Mouse (Mus musculus) adipose tissue, adult 10 weeks (tissue): ENCODE results near the gene Atp6v1d. TPM values are rescaled to one million over a fixed set of nuclear protein-coding genes. Genes with fewer than 3 reads are reported as not detected.

Experiments
- polyA plus RNA-seq: library from polyadenylated mRNA; stranded (reverse); fragments of 350-450 nt; fragmentation: Illumina TruSeq; extraction: RNeasy Lipid Tissue Mini Kit (QIAGEN cat#74804); gene quantifications from one replicate; pipeline ENCODE4 v1.2.3, GENCODE M21; 2014; ENCODE audit warnings: low read depth, low replicate concordance

The Atp6v1d gene
- polyA plus RNA-seq: 89.6 TPM

DNA sequence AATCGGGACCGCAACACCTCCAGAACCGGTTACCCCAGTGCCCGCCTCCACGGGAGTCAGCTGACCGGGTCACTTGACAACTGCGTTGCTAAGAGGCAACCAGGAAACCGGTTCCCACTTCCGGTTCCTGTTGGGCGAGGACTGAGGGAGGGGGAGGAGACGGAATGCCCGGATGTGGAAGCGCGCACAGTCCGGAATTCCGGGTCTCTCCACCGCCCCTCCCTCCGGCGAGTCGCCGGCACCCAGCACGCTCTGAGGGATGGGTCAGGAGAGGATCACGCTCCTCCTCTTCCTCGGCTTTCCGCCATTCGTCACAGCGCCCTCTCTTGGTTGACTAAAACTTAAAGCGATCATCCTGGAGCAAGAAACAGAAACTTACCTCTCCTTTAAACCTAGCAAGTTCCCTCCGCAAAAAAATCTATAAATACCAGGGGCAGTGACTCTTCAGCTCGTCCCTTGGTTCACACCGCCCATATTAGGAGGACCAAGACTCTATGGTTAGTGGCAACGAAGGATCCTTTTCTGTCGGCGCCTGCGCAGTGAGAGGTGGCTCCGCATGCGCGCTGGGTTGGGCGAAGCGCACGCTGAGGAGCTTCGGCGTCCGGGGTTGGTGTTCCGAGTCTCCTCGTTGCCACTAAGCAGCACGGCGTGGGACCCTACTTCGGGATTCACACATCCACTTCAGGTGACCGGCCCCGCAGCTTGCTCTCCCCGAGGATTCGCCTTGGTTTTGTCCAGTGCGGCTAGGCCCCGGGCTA lies at the start of gene Atp6v1d, which contains the start of gene Eif2s1:
Gene Atp6v1d (minus strand): TSS at position 143 of the 758 bp plus-strand sequence.
Gene Eif2s1 (plus strand): TSS at position 324 of the 758 bp plus-strand sequence.

DNA sequence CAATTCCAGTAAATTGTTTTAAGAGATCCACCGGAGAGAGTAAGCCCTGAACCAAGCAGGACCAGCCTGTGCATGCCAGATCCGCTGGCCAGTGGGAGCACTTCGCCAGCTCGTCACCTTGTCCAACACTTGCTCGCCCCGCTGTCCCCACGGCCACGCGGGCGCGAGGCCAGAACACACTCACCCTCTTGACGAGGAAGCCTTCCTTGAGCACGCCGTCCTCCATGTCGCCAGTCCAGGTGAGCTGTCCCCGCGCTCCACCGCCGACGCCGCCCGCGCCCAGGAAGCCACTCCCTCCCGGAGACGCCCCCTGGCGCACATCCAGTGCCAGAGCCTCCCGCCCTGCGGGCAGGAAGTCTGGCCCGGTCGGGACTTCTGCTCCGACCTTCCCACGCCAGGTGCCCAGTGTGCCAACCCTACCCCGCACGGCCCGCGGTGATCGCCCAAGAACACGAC lies 45.3 kb upstream of the Atp6v1d start, which contains the start of gene Plek2:
Gene Plek2 (minus strand): TSS at position 258 of the 456 bp plus-strand sequence.

Other genes with a start within 250 kb of the Atp6v1d start
- gene Fam71d, start 170.1 kb downstream of the Atp6v1d start, polyA plus RNA-seq: 15.8 TPM
- 19.6 TPM for gene Mpp5, start 112.7 kb downstream of the Atp6v1d start, polyA plus RNA-seq
- gene Eif2s1, start 181 bp upstream of the Atp6v1d start, polyA plus RNA-seq: 38.2 TPM
- 28.0 TPM for gene Plek2, start 45.3 kb upstream of the Atp6v1d start, polyA plus RNA-seq
- gene Tmem229b, start 146.0 kb upstream of the Atp6v1d start, polyA plus RNA-seq: 29.5 TPM
- 14.1 TPM for gene Plekhh1, start 167.5 kb upstream of the Atp6v1d start, polyA plus RNA-seq
- gene Pigh, start 228.0 kb upstream of the Atp6v1d start, polyA plus RNA-seq: 21.5 TPM